Mouse (Mus musculus) layer of hippocampus, postnatal 10 days (tissue): ENCODE measurements around the gene Sirt2. TPM values are rescaled to one million over a fixed set of nuclear protein-coding genes. Genes with fewer than 3 reads are reported as not detected.

Source experiments
- DNase-seq, 2 experiments: peaks; one replicate each; pipeline ENCODE4 v3.0.0; 2021; ENCODE audit warnings: low spot score in 2 of 2
- total RNA-seq, 2 experiments: library from RNA; stranded (reverse); gene quantifications; 2 replicates each; pipeline ENCODE4 v1.2.3; 2021

The Sirt2 gene
- total RNA-seq, 2 experiments from 2014 or later, result 150 to 167 TPM

GRCm38 (mm10) chr7:28830981-28831380, 64.4 kb downstream of the Sirt2 start:
- no peak for DNase-seq

- no peak for DNase-seq
Measured at GRCm38 (mm10) chr7:28831411-28832125, 65.0 kb downstream of the Sirt2 start.

- no peak for DNase-seq
Measured at GRCm38 (mm10) chr7:28832137-28832536, 65.6 kb downstream of the Sirt2 start.

GRCm38 (mm10) chr7:28833723-28834347, 67.3 kb downstream of the Sirt2 start, which contains the start of gene Lgals4:
Gene Lgals4 (plus strand): TSS chr7:28833854.
- DNase-seq, result no peak

- no peak for DNase-seq
Measured at GRCm38 (mm10) chr7:28836936-28837335, 70.4 kb downstream of the Sirt2 start.

Other genes starting within 250 kb of the Sirt2 start
- not detected for gene Ifnl3, start 243.9 kb upstream of the Sirt2 start, total RNA-seq
- gene Sycn, start 225.8 kb upstream of the Sirt2 start, total RNA-seq, result not detected
- under 1 TPM; 0.42 to 0.46 TPM for gene Nccrp1, start 219.5 kb upstream of the Sirt2 start, total RNA-seq
- 10 to 100 TPM; 58.4 to 61.9 TPM for gene Samd4b, start 168.6 kb upstream of the Sirt2 start, total RNA-seq
- 10 to 100 TPM; 11.7 to 13.0 TPM for gene Pak4, start 168.6 kb upstream of the Sirt2 start, total RNA-seq
- gene Acp7, start 135.4 kb upstream of the Sirt2 start, total RNA-seq, result 1 to 10 TPM; 1.5 to 2.1 TPM
- gene Fbxo27, start 73.9 kb upstream of the Sirt2 start, total RNA-seq, result 10 to 100 TPM; 16.2 to 19.8 TPM
- 1 to 10 TPM; 2.0 to 2.2 TPM for gene Fbxo17, start 49.9 kb upstream of the Sirt2 start, total RNA-seq
- gene Mrps12, start 24.9 kb upstream of the Sirt2 start, total RNA-seq, result 10 to 100 TPM; 45.7 to 52.1 TPM
- 10 to 100 TPM; 14.1 to 17.2 TPM for gene Sars2, start 24.7 kb upstream of the Sirt2 start, total RNA-seq
- gene Ccer2, start 10.6 kb upstream of the Sirt2 start, total RNA-seq, result under 1 TPM; 0.46 to 0.54 TPM
- 10 to 100 TPM; 32.2 to 35.8 TPM for gene Nfkbib, start 777 bp downstream of the Sirt2 start, total RNA-seq
- gene Rinl, start 22.2 kb downstream of the Sirt2 start, total RNA-seq, result 1 to 10 TPM; 1.5 to 2.0 TPM
- 100 to 1,000 TPM; 441 to 521 TPM for gene Hnrnpl, start 41.8 kb downstream of the Sirt2 start, total RNA-seq
- gene Ech1, start 58.5 kb downstream of the Sirt2 start, total RNA-seq, result 10 to 100 TPM; 49.1 to 50.8 TPM
- gene Lgals4, start 67.1 kb downstream of the Sirt2 start, total RNA-seq, result 1 to 10 TPM; 2.1 to 2.7 TPM
- under 1 TPM in 1 of 2 experiments, not detected in 1; 0.62 TPM for gene Lgals7, start 97.1 kb downstream of the Sirt2 start, total RNA-seq
- gene Capn12, start 114.7 kb downstream of the Sirt2 start, total RNA-seq, result under 1 TPM; 0.54 to 0.82 TPM
- gene Actn4, start 195.6 kb downstream of the Sirt2 start, total RNA-seq, result 100 to 1,000 TPM; 128 to 129 TPM
- 100 to 1,000 TPM; 177 to 178 TPM for gene Eif3k, start 215.1 kb downstream of the Sirt2 start, total RNA-seq
- 1 to 10 TPM; 4.6 to 5.8 TPM for gene Map4k1, start 215.3 kb downstream of the Sirt2 start, total RNA-seq